Mouse (Mus musculus) E14TG2a.4 (cell line): ENCODE results near the gene Grin2b.
"Not testable (repeated sequence)": the region's sequence is repeated elsewhere in the genome, so short reads cannot be mapped to it uniquely, and the experiment has no call there.

Source experiments
- H3K27me3 ChIP-seq: 2 replicates; pipeline ENCODE4 v1.6.1; 2014; ENCODE audit warnings: low read length, control low read depth; ENCODE audit not compliant: insufficient read depth
- H3K36me3 ChIP-seq: 2 replicates; pipeline ENCODE4 v1.6.1; 2014; ENCODE audit warnings: low read length, control low read depth; ENCODE audit not compliant: insufficient read depth
- H3K4me1 ChIP-seq: replicated peaks from 2 replicates; pipeline ENCODE4 v1.6.1; 2014; ENCODE audit warnings: low read depth, low read length, control low read depth
- H3K4me3 ChIP-seq: replicated peaks from 2 replicates; pipeline ENCODE4 v1.5.1; 2014; ENCODE audit warnings: mild to moderate bottlenecking, low read length
- H3K9me3 ChIP-seq: 2 replicates; pipeline ENCODE4 v1.6.1; 2014; ENCODE audit warnings: low read length, control low read depth
- CTCF ChIP-seq: conservative IDR thresholded peaks from 2 replicates; pipeline ENCODE4 v1.5.1; 2014; ENCODE audit warnings: low read length
- NANOG ChIP-seq: IDR thresholded peaks from 2 replicates; pipeline ENCODE4 v1.6.1; 2014; ENCODE audit warnings: borderline replicate concordance, low read length, mixed read lengths
- POU5F1 ChIP-seq: IDR thresholded peaks from 2 replicates; pipeline ENCODE4 v1.6.1; 2014; ENCODE audit warnings: low read length, borderline replicate concordance

Grin2b gene

DNA sequence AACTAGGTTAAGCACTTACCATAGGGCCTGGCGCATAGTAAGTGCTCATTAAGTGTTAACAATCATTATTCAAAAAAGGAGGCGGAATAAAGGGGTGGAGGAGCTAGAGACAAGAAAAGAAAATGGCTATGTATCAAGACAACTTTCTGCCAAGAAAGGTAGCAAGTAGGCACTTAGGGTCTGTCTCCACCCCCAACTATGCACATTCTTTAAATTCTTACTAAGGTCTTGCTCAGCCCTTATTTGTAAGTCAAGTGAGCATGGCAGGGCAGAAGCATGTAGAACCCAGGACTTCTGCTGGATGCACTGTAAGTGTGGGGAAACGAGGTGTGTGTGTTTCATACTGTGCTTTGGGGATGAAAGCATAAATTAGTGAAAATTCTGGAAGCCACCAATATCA is 329.6 kb downstream of the Grin2b start:
- TF ChIP-seq CTCF: no peak
- TF ChIP-seq NANOG: no peak
- no peak for TF ChIP-seq POU5F1
- Histone ChIP-seq H3K4me3 (no peak overlapping the region), H3K4me1 (peaks cover 14% of the 10 kb centered on the region), H3K27me3 (no peaks in the 10 kb centered on the region), H3K36me3 (no peaks in the 10 kb centered on the region), H3K9me3 (no peaks in the 10 kb centered on the region)

DNA sequence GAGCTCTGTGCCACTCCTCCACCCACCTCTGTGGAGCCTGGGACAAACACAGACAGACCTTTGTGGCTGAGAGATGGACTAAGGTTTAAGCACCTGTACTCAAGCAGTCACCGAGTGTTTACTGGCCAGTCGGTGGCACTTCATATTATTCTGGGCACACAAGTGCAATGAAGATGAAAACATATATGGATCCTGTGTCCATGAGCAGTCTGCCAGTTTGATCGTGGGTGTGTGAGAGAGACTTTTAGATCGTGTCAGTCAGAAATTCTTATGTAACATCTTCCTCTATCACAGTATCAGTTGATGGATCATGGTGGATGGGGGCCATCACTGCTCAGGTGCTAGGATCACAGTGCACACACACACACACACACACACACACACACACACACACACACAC is 337.0 kb downstream of the Grin2b start:
- TF ChIP-seq CTCF: no peak
- no peak for TF ChIP-seq NANOG
- TF ChIP-seq POU5F1: no peak
- no peaks in the 10 kb centered on the region for H3K4me1 ChIP-seq
- H3K27me3 ChIP-seq: no peaks in the 10 kb centered on the region
- H3K36me3 ChIP-seq: no peaks in the 10 kb centered on the region
- H3K4me3 ChIP-seq: no peak overlapping the region
- no peaks in the 10 kb centered on the region for H3K9me3 ChIP-seq

DNA sequence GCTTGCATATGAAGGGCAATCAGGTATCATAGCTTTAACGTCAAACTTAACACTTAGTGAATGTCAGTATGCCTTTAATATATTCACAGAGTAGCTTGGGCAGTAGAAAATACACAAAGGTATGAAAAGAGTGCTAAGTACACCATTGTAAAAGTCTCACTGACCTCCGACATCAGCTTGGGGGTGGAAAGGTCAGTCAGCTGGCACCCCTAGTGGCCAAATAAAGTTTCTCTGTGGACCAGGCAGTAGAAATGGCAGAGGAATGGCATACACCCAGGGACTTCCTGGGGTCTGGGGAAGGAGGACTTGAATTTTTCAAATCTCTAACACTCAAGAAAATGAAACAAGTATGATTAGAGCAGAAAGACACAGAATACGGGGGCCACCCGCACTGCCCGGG is 339.8 kb downstream of the Grin2b start:
- TF ChIP-seq POU5F1: no peak
- TF ChIP-seq NANOG: no peak
- TF ChIP-seq CTCF: peak; percentile 49
- no peaks in the 10 kb centered on the region for H3K27me3 ChIP-seq
- no peaks in the 10 kb centered on the region for H3K9me3 ChIP-seq
- H3K4me1 ChIP-seq: peaks cover 3% of the 10 kb centered on the region; the same call in 1 of the 2 replicates
- no peak overlapping the region for H3K4me3 ChIP-seq
- no peaks in the 10 kb centered on the region for H3K36me3 ChIP-seq

DNA sequence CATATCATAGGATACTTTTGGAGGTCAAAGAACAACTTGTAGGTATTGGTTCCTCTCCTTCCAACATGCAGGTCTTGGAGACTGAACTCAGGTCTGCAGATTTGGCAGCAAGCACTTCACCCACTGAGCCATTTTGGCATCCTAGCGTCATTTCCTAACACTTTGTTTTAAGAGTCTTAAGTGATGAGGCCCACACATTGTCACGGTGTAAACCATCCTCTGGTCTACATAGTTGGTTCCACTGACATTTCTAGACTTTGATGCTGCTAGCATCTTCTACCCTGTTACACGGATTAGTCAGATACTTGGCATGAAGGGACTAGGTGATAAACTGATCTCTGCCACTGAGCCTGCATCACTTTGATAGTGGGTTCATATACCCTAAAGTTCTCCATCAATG is 341.3 kb downstream of the Grin2b start:
- Histone ChIP-seq H3K27me3 (no peaks in the 10 kb centered on the region), H3K9me3 (no peaks in the 10 kb centered on the region), H3K4me3 (no peak overlapping the region), H3K4me1 (peaks cover 11% of the 10 kb centered on the region), H3K36me3 (no peaks in the 10 kb centered on the region)
- TF ChIP-seq NANOG (no peak), CTCF (no peak), POU5F1 (no peak)

DNA sequence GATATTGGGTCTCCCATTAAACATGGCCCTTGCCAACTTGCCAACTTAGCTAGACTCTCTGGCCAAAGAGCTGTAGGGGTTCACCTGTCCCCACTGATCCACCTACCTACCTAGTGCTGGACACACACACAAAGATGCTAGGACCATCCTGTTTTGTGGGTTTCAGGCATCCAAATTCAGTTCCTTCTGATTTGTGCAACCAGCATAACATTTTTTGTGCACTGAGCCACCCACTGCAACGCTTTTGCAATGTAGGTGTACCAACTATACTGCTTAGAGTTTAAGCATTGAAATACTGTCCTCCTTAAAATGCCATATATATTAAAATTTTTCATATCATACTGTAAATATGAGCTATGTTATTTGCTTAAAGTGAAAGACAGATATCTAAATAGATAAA is 342.3 kb downstream of the Grin2b start:
- H3K27me3 ChIP-seq: no peaks in the 10 kb centered on the region
- no peaks in the 10 kb centered on the region for H3K36me3 ChIP-seq
- H3K4me1 ChIP-seq: peaks cover 14% of the 10 kb centered on the region
- H3K4me3 ChIP-seq: no peak overlapping the region
- TF ChIP-seq POU5F1 (no peak), NANOG (no peak), CTCF (no peak)
- H3K9me3 ChIP-seq: no peaks in the 10 kb centered on the region

DNA sequence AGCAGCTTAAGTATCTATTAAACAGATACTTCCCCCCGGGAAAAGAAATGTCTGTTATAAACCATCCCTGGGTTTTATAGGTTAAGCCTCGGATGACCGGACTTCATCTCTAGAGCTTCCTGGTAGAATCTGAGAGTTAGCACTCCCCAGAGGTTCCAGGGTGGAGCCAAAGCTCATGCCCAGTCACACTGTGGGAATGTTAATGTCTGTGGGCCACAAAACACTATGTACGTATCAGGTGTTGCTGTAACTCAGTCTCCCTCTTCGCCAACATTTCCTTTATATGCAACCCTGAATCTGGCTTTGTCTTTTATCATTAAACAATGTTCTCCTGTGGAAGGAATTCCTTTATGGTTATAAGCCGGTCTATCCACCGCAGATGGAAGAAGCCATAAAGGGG is 343.9 kb downstream of the Grin2b start:
- H3K4me1 ChIP-seq: peaks cover 14% of the 10 kb centered on the region
- no peak overlapping the region for H3K4me3 ChIP-seq
- H3K9me3 ChIP-seq: no peaks in the 10 kb centered on the region
- H3K36me3 ChIP-seq: no peaks in the 10 kb centered on the region
- TF ChIP-seq POU5F1 (no peak), NANOG (no peak), CTCF (no peak)
- no peaks in the 10 kb centered on the region for H3K27me3 ChIP-seq

DNA sequence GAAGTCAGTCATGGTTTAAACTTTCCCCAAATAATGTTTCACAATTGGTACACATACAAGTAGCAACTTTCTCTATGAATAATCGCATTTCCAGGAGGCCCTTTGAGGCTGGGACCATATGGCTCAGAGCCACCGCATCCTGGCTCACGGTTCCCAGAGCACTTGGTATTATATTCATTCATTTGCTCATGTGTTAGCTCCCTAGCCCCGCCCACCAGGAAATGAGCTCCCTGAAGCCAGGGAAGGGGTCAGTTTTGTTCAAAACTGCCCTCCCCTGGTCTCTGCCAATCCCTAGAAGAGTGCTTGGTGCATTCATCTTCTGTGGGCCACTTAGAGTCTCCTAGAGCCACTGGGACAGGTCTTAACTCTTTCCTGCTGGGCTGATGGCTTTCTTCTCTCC is 344.3 kb downstream of the Grin2b start:
- H3K4me3 ChIP-seq: no peak overlapping the region
- peaks cover 14% of the 10 kb centered on the region for H3K4me1 ChIP-seq
- H3K27me3 ChIP-seq: no peaks in the 10 kb centered on the region
- H3K36me3 ChIP-seq: no peaks in the 10 kb centered on the region
- H3K9me3 ChIP-seq: no peaks in the 10 kb centered on the region
- TF ChIP-seq CTCF (no peak), POU5F1 (no peak), NANOG (no peak)

DNA sequence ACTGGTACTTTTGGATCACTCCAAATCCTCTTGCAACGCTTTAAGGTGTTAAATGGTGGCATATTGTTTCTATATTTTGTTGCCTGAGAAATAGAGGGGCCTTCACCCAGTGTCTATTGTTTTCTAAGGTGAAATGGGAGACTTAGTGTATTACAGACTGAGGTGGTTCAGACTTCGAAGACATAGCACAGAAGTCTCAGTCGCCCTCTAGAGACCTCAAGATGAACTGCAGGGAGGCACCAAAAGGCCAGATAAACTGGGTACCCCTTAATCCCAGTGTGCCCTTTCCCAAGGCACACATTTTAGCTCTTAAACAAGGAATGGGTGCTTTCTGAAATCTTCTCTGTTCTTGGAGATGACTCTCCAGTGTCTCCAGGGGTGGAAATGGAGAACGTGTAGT is 345.4 kb downstream of the Grin2b start:
- no peaks in the 10 kb centered on the region for H3K27me3 ChIP-seq
- peaks cover 14% of the 10 kb centered on the region for H3K4me1 ChIP-seq
- no peaks in the 10 kb centered on the region for H3K36me3 ChIP-seq
- no peak overlapping the region for H3K4me3 ChIP-seq
- no peaks in the 10 kb centered on the region for H3K9me3 ChIP-seq
- TF ChIP-seq POU5F1 (no peak), NANOG (no peak), CTCF (peak; percentile 98)

DNA sequence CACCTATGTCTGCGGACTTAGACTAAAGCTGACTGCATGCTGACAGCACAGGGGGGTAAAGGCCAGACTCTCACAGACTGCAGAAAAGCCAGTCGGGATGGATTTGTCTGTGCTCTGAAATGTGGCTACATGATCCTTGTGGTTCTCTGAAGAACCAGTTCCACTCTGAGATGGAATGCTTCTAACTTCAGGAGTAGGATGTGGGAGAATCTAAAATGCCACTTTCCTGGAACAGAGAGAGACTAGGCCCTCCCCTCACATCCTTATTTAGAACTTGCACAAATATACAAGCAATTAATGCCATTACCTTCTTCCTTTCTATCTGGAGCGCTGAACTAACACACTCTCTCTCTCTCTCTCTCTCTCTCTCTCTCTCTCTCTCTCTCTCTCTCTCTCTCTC is 346.0 kb downstream of the Grin2b start:
- Histone ChIP-seq H3K36me3 (no peaks in the 10 kb centered on the region), H3K27me3 (no peaks in the 10 kb centered on the region)
- no peak for TF ChIP-seq NANOG
- no peak for TF ChIP-seq CTCF

DNA sequence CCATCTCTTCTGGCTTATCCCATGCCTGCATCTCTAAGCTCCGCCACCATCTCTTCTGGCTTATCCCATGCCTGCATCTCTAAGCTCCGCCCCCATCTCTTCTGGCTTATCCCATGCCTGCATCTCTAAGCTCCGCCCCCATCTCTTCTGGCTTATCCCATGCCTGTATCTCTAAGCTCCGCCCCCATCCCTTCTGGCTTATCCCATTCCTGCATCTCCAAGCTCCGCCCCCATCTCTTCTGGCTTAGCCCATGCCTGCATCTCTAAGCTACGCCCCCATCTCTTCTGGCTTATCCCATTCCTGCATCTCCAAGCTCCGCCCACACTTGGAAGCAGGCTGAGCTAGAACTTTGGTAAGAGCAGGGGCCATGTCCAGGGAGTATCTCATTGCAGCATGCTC is 346.5 kb downstream of the Grin2b start:
- peaks cover 14% of the 10 kb centered on the region for H3K4me1 ChIP-seq
- H3K36me3 ChIP-seq, H3K9me3 ChIP-seq, H3K27me3 ChIP-seq: not testable (repeated sequence)
- H3K4me3 ChIP-seq: peak overlapping the region; percentile 11; the same call in 1 of the 2 replicates

More for the DNA sequence above, 346.0 kb downstream of the Grin2b start:
- Histone ChIP-seq H3K4me3 (peak overlapping the region; percentile 11; the same call in 1 of the 2 replicates), H3K4me1 (peaks cover 14% of the 10 kb centered on the region), H3K9me3 (no peaks in the 10 kb centered on the region)
